Mouse (Mus musculus) frontal cortex, adult (tissue): ENCODE measurements around the gene Lair1.
"Not testable (repeated sequence)": the region's sequence is repeated elsewhere in the genome, so short reads cannot be mapped to it uniquely, and the experiment has no call there.

ENCODE experiments used
- ATAC-seq: cut with Nextera tagmentation; 2 replicates; pipeline ENCODE4 v1.9.2; 2017; ENCODE audit warnings: mild to moderate bottlenecking, moderate library complexity, mixed read lengths; ENCODE audit not compliant: low TSS enrichment

Lair1 gene

DNA sequence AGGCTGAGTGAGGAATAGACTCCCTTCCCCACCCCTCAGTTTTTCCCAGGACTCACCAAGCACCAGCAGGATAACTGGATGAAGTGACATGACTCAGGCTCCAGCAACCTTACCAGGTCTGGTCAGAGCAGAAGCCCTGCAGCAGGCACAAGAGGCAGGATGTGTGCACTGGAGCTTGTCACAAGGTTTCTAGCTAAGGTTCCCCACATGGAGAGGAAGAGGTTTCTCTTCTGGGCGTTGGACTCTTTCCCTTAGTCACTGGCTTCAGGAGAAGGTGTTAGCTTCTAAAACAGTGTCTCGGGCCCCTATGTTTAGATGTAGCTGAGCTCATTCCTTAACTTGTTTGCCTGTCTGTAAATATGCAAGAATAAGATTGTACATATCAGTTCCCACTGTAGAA is at the start of gene Lair1:
Lair1 (minus strand) TSS at position 192 of the 400 bp plus-strand sequence.
- peak; percentile 67; the same call in 1 of the 2 replicates for ATAC-seq

DNA sequence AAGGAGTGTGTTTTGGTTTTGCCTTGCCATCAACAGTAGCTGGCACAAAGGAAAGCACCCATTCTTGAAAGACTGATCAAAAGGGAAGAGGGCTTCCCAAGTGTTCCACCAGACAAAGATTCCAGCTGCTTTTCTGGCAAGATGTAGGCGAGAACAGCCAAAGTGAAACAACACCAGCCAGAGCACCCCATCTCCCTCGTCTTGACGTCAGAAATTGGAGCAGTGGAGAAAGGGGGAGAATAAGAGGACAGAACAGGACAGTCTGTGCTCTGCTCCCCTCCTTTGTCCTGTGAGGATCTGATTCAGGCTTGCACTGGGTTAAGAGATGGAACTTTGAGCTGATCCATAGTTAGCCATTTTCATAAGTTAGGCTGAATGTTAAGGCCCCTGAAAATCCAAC is 48.8 kb upstream of the Lair1 start:
- peak; percentile 57; the same call in 1 of the 2 replicates for ATAC-seq

DNA sequence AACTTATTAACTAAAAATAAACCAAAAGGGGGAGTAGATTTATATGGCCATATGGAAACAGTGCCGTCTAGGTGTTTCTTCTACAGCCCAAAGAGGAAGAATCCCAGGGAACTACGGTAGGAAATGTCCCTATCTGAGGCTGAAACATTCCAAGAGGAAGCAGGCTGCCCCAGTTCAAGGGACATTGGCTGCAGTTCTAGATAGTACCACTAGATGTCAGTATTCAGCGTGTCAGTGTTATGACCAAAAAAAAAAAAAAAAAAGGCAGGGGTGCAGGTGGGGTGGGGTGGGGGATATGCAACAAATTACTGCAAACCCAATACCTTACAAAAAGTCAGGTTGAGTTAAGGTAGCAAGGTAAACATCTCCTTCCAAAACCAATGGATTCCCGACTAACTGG is 40.4 kb upstream of the Lair1 start:
- no peak; the same call in 1 of the 2 replicates for ATAC-seq

DNA sequence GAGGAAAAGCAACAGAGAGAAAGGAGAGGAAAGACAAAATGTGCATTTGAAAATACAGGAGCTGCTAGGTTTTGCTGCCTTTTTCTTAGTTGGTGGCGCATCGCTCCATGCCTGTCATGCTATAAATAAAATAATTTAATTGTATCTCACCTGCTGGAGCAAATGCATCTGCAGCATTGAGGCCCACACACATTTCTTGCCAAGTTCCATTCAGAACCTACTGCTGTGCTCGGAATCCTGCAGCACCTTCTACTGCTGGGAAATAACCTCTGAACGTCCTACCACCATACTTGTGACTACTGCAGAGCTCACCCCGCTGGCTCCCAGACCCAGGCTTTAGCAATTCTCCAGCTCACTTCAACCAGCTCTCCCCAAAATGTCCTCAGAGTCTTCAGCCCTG is 38.1 kb upstream of the Lair1 start:
- ATAC-seq = no peak

DNA sequence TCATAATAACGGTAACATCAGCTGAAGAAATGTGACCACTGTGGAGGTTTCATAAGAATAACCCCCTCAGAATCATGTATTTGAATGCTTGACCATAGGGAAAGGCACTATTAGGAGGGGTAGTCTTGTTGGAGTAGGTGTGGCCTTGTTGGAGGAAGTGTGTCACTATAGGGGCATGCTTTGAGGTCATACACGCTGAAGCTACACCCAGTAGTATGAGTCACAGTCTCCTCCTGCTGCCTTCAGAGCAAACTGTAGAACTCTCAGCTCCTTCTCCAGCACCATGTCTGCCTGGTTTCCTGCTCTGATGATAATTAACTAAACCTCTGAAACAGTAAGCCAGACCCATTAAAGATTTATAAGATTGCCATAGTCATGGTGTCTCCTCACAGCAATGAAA is 35.8 kb upstream of the Lair1 start:
- no peak for ATAC-seq

DNA sequence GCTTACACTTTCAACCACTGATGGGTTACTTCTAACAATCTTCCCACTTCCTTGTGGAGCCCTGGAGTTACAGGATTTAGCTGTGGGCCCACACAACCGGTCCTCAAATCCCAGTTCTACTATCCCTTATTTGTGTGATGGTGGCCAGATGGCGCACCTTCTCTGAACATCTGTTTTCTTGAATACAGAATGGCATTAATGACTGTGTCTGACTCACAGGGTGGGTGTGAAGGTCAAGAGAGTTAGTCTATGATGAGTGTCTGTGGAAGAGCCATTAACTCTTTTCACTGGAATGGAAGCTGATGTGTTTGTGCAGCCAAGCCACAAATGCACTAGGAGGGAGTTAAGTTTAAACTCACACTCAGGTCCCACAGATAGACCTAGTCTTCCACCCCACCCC is 35.3 kb upstream of the Lair1 start:
- ATAC-seq = no peak

DNA sequence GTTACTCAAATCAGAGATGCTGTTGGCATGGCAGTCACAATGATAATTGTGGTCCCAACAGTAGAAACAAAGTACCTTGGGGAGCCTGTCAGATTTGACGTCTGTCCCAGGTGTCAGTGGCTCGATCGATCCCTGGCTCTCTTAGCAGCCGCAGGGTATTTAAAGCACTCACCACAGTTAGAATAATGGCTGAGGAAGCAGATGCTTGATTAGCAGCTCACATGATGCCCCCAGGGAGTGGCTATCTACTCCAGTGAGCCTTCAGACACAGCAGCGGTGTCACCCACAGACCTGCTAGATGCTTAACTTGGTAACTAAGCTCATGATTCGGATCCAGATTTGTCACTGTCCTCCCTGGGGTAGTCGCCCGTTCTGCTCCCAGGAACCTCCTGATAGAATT is 28.2 kb upstream of the Lair1 start:
- ATAC-seq = no peak

DNA sequence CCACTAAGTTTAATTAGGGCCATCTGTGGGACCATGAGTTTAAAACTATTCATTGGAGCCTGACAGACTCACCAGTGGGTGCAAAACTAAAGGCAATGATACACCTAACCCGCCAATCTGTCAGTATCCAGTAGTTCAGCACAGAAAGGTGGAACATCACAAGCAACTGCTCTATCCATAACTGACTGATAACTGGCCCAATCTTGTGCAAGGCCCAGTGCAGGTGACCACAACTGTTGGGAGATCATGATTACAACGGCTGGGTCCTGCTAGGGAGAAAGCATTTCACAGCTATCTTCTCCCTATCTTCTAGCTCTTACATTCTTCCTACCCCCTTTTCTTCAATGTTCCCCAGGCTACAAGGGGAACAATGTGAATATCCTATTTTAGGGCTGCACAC is 25.7 kb upstream of the Lair1 start:
- ATAC-seq = no peak

DNA sequence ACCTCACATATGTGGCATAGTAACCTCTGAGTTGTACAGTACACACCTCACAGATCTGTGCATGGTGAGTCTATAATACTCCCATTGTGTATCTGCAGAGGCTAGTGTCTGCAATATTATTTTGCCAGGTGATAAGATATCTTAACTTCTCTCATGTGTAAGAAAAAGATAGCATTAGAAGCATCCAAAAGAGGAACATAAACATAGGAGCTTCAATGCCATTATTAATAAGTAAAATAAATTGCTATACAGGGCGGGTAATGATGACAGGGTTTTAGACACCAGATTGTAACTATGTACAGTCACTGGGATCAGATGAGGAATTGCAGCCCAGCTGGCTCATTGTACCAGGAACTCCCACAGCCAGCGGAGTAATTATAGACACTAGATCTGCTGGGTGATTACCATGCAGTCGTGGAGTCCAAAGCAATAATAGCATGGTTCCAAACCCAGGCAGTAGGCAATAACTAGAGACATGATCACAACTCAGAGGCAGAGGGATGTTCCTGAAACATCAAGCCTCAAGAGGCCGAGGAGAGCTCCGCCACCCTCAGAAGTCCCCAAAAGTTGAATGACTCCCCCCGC is 25.0 kb upstream of the Lair1 start:
- ATAC-seq = peak; percentile 58

DNA sequence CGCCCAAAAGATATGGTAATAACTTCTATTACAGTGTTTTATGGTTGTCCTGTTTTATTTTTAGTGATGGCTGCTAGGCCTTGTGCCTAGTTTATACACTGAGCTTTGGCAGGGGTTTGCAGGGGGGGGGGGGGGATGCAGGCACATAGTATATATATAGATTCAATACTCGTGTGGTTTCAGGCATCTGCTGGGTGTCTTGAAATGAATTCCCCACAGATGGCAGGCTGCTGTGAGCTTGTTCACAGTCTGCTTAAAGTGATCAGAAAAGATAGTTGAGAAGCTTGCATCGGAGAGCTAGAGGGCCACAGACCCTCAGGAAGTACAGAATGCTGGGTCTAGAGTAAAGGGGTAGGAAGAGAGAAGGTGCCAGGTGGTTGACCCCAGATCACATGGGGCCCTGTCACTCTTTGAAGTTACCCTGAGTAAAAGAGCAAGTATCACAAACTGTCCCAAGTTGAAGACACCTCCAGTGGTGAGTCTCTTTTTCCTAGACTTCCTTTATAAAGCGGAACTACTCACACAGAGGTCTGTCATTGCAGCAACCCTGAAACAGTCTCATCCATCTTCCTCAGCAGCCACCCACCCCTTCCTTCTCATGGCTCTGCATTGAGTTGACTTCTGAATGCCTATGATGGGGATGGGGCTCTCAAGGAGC is 24.4 kb upstream of the Lair1 start:
- ATAC-seq = peak; percentile 57

DNA sequence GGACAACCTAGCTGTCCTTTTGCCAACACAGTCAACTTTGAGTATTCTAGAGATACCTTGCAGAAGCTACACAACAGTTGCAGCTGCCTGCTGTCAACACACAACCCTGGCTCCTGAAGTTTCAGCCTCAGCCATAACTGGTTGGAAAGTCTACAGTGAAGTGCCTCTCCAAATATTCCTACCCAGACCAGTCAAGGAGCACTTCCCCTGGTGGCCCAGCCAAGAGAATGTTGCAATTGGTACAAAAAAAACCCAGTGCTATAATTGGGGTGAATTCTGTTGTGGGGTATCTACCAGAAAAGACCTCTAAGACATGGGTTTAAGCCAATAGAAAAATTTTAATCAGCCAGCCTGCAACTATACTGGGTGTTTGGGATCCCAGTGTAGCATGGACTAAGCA is 22.6 kb upstream of the Lair1 start:
- ATAC-seq = no peak

DNA sequence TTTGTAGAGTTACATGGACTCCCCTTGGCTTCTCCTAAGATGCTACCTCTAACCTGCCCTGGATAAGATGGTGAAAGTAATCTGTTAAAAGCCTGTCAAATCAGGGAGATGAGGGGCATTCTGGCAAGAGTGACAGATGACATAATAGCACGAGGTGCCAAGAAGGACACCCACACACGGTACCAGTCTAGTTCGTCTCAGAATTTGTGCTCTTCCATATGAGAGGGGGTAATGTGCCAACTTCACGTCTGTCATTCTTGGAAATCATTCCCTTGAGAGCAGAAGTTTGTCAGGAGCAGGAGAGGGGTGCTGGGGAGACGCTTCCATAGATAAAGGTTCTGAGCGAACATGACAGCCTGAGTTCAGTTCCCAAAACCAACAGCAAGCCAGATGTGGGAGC is 21.2 kb upstream of the Lair1 start:
- peak; percentile 36; the same call in 1 of the 2 replicates for ATAC-seq

DNA sequence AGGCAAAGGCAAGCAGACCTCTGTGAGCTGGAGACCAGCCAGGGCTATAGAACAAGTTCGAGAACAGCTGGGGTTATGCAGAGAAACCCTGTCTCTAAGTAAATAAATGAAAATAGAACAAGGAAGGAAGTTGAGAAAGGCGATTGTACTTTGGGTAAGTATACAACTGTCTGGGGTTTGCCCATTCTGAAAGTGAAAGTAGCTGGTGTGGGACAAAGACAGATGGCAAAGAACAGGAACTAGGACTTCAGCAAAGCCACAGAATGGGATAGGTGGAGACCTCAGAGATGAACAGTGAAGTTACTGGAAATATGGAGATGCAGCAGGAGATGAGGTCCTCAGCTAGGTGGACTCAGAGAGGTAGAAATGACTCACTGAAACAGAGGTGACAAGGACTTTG is 19.8 kb upstream of the Lair1 start:
- ATAC-seq = peak; percentile 57; the same call in 1 of the 2 replicates

DNA sequence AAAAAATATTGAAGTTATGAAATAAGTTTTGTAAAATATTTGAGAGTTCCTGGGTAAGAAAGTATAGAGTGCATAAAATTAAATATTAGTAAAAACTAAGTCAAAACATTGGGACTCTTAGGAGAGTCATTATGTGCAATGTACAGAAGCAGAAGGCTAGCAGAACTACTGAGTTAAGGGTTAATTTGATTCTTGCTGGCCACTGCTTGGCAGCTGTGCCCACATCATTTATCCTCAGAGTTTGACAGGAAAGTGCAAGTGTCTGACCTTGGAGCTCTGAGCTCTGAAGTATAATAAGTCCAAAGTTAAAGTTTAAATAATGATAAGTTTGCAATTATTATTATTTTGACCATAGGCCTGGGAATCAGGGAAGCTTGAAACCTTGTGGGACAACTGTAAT is 18.7 kb upstream of the Lair1 start:
- no peak for ATAC-seq

DNA sequence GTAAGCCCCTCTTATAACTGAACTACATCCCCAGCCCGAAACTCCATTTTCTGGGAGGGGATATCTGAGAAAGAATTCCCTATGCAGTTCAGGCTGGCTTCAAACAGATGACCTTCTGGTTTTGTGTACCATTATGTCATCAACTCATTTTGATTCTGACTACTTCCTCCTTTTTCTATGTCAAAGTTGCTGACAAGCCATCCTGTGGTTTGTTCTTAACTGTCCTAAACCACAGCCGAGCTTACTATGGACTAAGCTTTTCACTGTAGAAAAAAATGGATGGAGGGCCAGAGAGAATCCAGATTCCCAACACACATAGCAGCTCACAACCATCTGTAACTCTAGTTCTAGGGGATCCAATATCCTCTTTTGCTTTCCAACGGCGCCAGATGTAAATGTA is 17.5 kb upstream of the Lair1 start:
- no peak for ATAC-seq

DNA sequence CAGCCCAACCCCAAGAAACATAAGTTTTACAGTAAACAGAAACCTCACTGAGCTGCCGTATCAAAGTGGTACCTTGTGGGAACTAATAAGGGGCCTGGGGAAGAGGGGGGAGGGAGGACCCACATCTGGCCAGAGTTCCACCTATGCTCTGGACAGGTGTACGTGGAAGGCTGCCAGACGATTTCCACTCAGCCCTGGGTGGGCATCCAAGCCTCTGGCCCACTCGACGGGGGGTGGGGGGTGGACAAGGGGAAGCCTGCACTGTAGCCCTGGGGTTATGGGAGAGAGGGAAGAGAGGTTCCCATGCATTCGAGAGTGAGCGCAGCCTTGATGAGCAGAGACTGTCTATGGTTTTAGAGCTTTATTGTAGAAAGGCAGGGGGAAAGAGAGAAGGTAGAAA is 16.5 kb upstream of the Lair1 start:
- no peak for ATAC-seq

DNA sequence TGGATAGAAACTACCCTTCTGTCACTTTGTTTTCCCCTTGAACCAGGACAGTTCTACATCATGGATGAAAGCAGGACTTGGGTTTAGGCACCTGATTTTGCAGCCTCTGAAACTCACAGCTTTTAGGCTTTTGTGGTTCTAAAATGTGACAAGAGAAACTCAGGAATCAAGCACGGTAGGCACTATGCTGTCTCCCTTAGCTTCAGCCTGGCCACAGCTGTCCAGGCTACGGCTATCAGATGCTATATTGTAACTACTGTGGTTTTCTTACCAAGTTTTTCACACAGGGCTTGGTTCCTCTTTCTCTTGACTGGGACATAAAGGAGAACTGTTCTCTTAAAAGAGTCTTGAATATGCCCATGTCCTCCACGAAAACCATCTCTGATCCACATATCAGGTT is 10.1 kb upstream of the Lair1 start:
- no peak for ATAC-seq

DNA sequence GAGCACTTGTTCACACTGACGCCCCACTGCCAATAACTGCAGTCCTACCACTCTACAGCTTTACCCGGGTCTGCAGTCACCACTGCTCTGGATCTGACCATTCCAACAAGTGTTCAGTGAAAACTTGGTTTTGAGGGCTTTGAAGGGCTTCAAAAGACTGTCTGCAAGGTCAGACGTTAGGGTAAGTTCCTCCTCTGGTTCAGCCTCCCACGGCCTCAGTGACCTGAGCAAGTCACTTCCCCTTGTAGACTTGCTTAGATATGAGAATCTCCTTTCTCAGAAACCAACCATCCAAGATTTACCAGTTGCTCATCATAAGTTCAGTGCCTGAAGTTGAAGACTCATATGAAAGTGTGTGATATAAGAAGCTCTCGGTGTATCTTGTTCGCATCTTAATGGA is 8.1 kb upstream of the Lair1 start:
- ATAC-seq = no peak

DNA sequence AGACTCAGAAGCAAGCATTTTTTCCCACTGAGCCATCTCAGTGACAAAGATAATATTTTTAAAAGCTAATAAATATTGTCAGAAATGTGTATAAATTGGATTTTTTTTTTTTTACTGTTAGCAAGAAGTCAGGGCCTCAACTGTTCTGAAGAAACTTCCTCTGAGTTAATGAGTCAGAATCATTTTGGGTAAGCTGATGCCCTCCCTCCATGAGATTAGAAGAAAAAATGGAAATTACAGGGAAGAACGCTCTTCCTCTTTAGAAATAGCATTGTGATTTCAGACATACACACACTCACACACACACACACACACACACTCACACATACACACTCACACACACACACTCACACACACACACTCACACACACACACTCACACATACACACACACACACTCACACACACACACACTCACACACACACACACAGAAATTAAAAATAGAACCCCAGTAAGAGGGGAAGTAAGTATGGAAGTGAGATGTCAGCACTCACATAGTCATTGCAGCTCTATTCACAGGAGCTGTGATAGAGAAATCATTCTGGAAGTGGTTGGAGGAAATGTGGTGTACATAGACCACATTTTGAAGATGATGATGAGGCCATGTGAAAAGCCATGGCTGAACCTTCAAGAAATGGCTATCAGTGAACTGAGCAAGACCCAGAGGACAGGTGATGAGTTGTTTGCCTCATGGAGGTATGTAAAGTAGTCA is 866 bp upstream of the Lair1 start:
- no peak for ATAC-seq

DNA sequence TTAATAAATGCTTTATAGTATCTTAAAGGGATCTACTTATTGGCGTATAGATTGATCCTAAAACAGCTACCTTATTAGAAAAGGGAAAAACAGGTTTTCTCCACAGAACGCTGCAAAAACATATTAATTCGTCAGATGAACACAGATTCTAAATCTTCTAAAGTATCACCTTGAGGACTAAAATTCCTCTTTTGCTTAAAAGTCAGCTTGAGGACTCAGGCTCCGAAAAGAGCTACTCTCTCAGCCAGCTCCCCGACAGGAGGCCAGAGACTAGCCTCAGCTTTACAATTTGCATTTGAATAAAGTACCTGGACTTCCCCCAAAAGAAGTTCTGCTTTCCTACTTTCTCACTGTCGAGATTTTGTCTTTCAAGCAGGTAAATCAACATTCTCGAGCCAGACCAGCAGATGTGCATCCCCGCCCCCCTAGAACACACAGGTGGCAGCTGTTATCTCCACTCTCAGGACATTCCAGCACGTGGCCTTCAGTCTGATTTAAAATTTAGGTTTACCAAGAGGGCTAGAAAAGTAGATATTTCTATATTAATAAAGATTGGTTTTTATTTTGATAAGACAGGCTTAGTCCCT is 2.3 kb downstream of the Lair1 start:
- not testable (repeated sequence) for ATAC-seq

DNA sequence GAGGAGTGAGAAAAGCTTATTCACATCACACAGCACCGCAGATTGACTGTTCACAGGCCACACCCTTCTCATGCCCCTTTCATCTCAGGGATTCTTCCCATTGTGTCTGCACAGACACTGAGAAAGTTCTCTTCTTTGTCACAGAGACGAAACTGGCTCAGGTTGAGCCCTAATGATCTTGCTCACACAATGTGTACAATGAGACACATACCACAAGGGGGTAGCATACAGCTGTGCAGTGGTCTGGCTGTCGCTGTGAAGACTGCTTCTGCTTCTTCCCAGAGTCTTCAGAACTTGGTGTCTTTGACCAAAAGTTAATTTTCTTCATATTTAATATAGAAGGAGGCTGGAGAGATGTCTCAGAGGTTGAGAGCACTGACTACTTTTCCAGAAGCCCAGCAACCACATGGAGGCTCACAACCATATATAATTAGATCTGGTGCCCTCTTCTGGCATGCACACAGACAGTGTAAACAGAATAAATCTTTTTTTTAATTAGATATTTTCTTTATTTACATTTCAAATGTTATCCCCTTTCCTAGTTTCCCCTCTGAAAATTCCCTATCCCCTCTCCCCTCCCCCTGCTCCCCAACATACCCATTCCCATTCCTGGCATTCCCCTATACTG is 36.1 kb downstream of the Lair1 start:
- peak; percentile 65; the same call in 1 of the 2 replicates for ATAC-seq

DNA sequence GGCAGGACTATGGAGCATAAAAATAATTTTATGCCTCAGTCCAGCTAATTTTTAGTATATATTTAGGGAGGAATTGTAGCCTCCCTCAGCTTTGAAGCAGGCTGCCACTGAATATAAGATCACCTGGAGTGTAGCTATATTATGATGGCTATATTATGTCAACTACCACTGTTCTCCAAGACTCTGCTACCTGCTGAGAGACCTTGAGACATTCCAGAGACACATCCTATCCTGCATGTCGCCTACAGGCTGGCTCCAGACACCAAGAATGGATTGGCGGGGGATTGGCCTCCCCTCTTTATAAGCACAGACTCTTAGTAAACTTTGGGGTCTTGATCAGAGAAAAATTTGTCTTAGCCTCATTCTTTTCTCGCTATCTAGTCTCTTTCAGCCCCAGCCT is 58.4 kb downstream of the Lair1 start:
- ATAC-seq = not testable (repeated sequence)
